Mouse (Mus musculus): Measurements from ENCODE around the gene Lrrk1.
A peak's percentile ranks its signal among the peaks of the same experiment; 100 is the strongest.
"Not testable (repeated sequence)": the region's sequence is repeated elsewhere in the genome, so short reads cannot be mapped to it uniquely, and the experiment has no call there.

The Lrrk1 gene

DNA sequence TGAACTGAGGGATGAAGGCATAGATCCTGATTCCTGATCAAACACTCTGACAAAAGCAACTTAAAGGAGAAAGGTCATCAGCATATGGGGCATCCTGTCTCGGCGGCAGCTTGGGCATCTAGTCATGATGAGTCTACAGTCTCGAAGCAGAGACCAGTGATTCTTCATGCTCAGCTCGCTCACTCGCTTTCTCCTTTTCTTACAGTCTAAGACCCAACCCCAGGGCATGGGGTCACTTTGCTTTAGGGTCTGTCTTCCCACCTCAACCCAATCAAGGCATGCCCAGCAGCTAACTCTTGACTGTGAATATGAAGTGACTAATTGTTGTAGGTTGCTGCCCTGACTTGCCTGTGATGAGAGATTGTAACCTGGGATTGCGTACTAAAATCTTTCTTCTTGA lies 163.6 kb downstream of the Lrrk1 start:
- DNase-seq (ENCODE audit: low read depth), result no peak

DNA sequence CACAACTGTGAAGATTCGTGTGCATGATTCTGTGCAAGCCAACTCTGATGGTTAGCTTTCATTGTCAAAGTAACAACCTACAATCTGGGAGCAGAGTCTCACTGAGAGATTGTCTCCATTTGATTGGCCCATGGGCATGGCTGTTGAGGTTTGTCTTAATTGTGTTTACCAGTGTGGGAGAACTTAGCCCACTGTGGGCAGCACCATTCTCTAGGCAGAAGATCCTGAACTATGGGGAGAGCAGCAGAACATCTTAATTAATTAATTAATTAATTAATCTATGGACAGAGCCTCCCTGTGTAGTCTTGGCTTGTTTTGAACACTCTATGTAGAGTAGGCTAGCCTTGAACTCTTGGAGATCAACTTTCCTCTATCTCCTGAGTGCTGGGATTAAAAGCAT lies 164.4 kb downstream of the Lrrk1 start:
- no peak for DNase-seq (ENCODE audit: low read depth)

DNA sequence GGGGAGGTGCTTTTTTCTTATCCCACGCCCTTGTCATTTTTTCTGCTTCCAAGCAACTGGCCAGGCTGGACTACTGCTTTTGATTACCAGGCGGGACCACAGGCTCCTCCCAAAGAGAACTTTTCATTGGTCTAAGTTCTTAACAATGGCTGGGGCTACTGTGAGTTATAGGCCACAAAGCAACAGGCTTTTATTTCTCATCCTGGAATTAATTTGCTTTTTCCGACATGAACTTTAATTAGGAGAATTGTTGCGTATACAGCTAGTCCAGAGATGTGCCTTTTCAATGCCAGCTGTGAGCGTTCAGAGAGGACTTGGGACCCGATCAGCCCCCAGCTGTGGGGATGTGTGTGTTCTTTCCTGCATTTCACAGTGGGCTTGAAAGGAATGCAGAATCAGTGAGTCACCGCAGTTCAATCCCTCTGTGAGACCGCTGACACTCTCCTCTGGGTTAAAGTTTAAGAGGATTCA lies 165.5 kb downstream of the Lrrk1 start:
- DNase-seq (ENCODE audit: low read depth), result peak; percentile 64

DNA sequence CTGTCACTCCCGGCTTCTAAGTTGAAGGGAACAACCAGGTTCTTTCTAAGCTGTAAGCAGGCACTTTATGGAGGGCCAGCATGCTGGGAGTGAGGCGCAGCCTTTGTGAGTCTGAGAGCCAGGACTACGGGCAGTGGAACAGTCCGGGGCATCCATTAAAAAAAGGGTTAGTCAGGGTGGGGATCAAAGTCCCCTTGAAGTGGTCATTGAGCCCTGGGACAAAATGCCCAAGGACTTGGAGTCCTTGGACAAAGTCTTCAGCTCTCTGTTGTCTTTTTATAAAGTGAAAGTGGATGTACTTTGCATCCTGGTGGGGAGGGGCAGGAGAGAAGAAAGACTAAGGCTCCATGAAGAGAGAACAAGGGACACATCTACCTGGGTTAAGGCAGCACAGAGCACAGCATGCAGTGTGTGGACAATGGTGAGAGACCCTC lies 168.3 kb downstream of the Lrrk1 start:
- DNase-seq (ENCODE audit: low read depth), result no peak

DNA sequence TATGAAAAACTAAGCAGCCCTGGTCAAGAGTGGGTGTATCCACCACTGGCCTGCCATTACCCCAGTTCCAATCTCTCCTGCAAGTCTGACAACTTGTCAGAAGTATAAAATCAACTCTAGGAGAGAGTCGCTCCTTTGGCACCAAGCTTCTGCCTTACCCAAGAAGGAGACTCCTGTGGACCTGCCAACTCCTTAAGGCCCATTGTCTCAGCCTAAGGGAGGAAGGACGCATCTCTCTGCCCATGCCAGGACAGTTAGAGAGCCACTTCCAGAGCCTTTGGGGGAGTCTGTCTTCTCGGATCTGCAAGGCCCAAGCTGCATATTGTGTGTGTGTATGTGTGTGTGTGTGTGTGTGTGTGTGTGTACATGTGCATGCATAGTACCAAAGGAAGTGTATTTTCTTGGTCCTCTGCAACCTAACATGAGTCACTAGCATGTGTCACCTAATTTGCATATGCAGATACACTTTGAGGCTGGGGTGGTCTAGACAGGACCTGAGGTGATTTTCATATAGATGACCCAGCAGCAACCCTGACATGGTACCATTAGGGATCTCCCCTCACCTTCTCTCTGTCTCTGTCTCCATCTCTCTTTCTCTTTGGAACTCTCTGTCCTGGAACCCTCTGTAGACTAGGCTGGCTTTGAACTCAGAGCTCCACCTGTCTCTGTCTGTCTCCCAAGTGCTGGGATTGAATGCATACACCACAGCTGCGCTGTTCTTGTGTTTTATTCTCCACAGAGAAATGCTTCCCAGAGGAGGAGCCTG lies 168.9 kb downstream of the Lrrk1 start:
- DNase-seq (ENCODE audit: low read depth), result no peak

DNA sequence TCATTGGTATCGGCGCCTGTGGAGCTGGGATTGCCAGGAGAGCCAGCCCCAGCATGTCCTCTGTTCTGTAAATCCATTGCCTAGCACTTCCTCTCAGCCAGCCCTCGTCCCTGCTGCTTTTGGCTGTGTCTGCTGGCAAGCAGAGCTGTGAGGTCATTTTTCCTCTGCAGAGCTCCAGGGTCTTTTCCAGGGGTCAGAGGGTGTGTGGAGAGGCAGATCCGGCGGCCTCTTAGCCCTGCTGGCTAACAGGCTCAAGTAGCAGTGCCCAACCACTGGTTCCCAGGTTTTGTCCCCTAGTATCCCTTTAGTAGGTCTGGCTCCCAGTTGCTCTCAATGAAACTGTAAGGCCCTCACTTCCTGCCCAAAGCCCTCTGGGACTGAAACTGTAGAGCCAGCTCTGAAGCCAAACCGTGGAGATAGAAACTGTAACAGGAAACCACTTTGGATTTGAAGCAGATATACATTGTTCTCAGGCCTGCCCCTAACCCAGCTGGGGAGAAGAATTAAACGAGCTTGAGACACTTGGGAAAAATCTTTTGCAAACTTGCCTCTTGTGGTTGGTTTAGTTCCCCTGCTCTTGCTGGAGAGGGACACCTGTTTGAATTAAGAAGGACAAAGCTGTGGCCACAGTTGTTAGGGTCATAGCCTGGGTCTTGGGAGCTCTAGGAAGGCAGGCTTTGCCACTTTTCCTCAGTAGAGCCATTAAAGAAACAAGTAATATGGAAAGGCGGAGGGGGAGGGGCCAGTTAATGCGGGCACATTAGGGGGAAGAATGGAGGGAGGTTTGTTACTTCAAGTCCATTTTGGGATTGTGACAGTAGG lies 169.7 kb downstream of the Lrrk1 start:
- DNase-seq (ENCODE audit: low read depth), result peak; percentile 74

DNA sequence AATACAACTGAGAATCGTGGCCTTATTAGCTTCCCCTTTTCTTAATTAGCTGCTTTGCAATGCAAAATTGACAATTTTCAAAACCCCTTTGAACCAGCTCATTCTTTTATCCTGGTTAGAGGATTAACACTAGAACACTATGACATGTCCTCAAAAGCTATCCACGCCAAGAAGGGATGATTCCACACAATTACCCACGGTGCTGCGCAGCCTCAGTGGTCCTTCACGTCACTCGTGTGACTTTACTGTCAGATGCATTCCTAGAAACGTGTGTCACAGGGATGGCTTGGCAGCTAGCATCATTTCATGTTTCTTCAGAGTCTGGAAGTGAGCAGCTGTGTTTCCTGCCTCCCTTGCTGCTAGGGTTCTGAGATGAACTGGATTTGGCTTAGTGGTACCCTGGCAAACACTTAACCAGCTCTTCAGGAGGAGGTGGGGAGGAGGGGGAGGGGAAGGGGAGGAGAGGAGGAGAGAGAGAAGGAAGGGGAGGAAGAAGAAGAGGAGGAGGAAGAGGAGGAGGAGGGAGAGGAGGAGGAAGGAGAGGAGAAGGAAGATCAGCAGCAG lies 170.5 kb downstream of the Lrrk1 start:
- no peak for DNase-seq (ENCODE audit: low read depth)

DNA sequence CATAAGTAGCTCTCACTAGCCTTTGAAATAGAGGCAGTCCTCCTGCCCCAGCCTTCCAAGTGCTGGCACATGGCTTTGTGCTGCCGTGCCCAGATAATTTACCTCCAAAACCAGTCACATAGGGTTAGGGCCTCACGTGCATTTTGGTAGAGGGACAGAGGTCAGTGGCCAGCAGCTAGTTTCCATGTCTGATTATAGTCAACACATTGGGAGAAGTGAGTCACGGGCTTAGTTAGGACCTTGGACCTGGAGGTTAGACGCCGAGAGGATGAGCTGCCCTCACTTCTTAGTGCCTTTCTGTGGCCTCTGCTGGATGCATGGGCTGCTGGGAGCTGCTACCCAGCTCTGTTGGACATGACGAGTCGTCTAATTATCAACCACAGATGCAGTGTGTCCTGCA lies 171.1 kb downstream of the Lrrk1 start:
- no peak for DNase-seq (ENCODE audit: low read depth)

DNA sequence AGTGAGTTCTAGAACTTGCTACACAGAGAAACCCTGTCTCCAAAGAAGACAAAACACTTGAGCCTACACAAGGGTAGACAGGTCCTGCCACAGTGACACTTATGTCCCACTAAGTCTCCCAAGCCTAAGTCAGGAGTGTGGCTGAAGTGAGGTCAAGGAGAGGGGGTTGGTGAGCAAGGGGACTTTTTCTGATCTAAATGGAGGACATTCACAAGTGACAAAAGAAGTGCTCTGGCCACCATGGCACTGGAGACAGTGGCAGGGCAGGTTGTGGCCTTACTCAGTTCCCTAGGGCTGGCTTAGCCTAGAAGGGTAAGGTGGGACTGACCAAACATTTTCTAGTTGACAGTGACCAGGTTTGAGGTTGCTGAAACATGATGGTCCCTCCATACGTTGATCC lies 172.2 kb downstream of the Lrrk1 start:
- no peak for DNase-seq (ENCODE audit: low read depth)

DNA sequence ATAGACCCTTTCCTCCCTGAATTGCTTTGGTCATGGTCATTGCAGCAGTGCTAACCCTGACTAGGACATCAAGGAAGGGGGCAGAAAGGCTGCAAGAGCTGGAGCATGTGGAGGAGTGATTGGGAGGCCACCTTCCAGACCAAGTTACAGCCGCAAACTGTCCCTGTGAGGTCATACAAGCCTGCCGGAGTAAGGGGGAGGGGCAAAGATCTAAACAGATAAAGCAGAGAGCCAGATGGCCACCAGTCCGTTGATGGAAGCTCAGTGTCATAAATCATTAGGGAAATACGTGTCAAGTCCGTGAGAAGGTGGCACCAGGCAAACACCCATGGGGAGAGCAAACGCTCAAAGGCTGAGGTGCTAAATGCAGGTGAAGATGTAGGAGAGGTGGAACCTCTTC lies 173.7 kb downstream of the Lrrk1 start:
- DNase-seq (ENCODE audit: low read depth), result no peak

DNA sequence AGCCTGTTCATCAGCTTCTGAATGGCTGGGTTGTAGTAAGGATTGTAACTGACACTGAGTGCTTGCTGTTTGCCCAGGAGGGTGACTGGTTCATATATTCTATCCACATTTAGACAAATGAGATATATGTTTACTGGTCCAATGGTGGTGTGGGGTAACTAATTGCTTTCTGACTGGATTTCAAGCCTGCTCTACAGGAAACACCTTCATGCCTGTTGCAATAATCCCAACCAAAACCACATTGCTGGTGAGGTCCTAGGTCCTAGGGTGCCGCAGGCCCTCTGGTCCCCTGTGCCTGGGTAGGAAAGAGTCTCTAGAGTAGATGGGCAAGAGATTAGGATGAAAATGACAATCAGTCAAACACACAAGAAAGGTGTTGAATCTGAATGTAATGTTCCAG lies 175.3 kb downstream of the Lrrk1 start:
- DNase-seq (ENCODE audit: low read depth), result no peak

DNA sequence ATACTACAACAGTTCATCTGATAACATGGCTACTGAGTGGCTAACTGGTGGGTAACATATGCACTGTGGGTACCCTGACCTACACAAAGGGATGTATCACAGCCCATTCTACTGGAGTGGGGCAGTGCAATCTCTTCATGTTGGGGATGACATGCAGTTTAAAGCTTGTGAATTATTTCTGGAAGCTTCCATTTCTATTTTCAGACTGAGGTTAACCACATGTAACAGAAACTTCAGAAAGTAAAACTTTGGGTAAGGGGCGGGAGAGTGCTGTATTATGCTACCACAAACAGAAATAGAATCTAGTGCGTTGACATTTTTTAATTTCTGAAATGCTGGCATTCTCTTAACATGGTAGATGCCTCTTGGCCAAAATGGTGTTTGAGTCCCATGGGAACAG lies 178.2 kb downstream of the Lrrk1 start:
- DNase-seq (ENCODE audit: low read depth), result no peak

DNA sequence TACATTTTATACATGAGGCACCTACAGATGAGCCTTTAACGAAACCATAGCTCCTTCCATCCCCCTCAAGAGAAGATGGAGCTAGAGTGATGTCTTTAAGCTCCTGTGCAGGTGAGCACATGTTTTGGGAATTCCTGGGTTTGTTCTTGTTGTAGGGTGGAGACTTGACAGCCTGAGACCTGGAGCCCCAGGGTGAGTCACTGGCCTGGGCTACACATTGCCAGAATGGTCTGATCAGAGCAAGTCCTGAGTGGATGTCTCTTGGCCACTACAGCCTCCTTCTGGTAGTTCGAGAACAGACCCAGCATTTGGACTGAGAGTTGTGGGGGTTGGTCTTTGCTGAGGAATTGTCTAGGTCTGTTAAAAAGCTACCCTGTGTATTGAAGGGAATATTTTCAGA lies 186.5 kb downstream of the Lrrk1 start:
- DNase-seq (ENCODE audit: low read depth), result peak; percentile 46

DNA sequence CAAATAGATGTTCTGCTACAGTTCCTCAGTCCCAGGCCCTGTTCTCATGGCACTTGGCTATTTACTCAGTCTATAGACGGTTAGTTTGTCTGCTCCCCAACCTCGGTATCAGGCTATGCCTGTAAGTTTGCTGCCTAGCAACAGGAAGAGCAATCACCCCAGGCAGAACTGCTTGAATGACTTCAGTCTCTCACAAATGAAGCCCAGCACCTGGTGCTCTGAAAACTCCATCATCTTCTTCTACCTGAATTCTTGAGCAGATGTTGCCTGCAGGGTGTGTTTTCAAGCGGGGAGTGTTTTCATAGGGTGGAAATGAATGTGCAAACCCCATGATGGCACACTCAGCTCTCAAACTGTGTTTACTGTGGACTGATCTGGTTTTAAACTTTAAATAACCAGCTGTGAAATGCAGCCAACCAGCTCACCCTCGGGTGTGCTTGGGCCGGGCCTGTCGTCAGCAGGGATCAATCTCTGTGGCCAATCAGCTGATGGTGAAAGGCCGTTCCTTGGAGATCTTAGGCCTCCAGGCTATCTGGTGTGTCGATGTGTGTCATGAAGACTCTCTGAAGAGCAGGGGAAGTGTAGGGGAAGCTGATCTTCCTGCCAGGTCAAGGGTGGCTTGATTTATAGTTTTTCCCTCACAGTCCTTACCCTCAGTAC lies 187.2 kb downstream of the Lrrk1 start:
- peak; percentile 67 for DNase-seq (ENCODE audit: low read depth)

DNA sequence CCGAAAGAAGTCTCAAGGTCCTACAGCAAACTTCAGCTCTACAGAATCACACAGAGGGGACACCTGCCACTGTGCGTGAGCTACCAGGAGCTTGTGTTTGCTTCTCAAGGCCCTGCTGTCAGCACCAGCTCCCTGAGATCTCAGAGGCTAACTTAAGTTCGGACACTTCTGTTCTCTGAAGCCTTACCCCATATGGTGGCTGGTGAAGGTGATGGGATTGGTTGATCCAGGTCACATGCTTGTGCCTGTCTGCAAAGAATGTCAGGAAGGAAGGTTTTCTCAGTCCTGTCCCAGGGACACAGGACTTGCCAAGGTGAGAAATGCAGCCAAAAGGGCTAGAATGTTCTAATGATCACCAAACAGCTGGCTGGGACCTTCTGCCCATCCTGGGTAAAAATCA lies 187.8 kb downstream of the Lrrk1 start:
- no peak for DNase-seq (ENCODE audit: low read depth)

DNA sequence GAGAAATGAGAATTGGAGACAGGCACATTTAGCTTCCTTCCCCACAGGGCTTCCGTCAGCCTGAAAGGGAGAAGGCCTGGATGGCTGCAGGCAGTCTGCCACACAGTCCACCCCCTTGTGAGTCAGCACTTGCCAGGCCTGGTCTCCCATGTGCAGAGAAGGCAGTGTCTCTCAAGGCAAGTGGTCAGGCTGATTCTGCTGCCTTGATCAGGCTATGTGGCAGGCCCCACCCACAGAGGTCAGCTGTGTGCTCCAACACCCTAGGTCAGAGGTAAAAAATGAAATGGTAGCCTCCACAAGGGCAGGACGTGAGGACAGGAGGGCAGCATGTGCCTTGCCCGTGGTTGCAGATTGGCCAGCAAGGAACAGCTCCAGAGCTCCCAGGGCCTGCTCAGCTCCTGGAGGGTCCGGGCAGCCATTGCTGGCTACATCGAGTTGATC lies 188.7 kb downstream of the Lrrk1 start:
- peak; percentile 89 for DNase-seq (ENCODE audit: low read depth)

DNA sequence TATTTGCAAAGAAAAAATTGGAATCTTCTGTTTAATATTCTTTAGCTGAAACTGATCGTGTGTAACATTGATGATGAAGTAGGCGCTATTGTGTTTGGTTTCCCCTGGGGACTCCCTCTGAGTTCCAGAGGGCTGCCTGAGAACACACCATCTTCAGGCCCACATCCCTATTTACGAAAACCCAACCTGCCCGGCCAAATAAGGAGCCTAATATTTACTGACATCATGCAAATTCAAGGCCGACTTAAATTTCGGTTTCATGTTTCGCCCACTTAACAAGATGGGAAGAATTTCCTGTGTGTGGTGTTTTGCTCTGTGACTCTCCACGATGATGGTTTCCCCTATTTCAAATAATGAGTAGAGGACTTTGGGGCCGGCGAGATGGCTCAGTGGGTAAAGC lies 189.7 kb downstream of the Lrrk1 start:
- DNase-seq (ENCODE audit: low read depth), result no peak

DNA sequence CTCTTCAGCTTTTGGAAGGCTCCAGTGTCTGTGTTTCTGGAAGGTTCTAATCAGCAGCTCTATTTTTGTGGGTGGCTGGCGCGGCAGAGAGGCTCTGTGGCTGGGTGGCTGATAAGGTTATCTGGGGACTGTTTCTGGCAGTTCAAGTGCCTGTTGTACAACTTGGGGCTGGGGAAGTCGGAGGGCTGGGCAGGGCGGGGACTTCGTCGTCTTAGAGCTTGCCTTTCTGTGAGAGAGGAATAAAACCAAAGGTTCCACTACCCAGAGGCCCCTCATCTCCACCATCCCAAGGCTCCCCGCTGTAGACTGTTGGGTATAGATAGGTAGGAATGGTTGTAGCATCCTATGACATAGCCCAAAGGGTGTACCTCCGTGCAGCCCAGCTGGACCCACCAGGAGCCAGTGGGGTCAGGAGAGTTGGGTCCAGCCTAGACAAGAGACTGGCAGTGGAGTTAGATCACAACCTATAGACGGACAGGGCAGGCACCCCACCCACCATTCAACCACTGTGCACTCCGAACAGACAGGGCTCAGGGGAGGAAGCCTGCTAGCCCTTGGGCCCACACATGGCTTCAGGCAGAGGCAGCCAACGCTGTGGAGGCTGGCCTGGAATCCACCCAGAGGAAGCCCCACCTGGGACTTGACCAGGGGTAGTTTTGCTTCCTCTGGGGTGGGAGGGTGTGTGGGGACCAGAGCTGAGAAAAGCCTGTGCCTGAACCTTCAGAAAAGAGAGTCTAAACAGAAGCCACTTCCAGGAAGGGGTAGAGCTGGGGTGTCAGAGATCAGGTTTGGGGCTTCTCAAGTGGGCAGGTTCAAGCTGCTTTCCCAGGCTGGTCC lies 191.3 kb downstream of the Lrrk1 start:
- DNase-seq (ENCODE audit: low read depth), result no peak

DNA sequence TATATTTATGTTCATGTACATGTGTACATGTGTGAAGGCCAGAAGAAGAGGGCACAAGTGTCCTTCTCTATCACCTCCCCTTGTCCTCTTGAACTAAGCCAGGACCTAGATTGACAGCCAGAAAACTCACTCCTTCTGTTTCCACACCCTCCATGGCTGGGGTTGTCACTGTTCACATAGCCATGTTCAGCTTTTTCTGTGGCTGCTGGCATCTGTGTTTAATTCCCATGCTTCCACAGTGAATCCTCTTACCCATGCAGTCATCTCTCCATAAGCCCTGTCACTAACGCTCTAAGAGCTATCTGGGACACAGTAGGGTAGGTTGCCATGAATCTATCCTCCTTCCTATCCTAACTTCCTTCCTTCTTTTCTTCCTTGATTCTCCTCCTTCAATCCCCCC lies 192.3 kb downstream of the Lrrk1 start:
- no peak for DNase-seq (ENCODE audit: low read depth)

DNA sequence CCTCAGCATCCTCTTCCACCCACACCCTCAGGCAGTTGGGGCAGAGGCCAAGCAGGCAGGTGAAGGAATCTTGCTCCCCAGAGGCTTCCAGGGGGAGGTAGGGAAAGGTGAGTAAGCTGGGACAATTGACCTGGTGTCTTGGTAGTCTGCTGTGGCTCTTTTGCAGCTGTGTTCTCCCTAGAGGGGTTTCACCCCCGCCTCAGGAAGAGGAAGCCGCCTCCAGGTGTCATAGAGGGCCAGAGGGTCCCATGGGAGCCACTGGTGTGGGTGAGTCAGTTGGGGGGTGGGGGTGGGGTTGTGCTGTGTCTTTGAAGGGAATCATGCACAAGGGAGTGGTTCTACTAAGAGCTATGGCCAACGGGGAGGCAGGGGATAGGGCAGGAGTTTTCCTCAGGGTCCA lies 193.6 kb downstream of the Lrrk1 start:
- DNase-seq (ENCODE audit: low read depth), result peak; percentile 51

DNA sequence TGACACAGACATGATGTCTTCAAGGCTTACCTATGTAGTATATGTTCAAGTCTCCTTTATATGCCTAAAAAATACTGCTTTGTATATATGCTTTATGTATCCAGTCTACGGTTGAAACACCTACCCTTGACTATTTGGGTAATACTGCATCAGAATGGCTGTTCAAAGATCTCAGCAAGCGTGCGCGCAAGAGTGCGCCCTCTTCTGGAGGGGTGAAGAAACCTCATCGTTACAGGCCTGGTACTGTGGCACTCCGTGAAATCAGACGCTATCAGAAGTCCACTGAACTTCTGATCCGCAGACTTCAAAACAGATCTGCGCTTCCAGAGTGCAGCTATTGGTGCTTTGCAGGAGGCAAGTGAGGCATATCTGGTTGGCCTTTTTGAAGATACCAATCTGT lies 197.8 kb downstream of the Lrrk1 start:
- not testable (repeated sequence) for DNase-seq (ENCODE audit: low read depth)
